Mouse (Mus musculus) midbrain, embryonic 11.5 days (tissue): ENCODE measurements around the gene Kansl2. TPM values are rescaled to one million over a fixed set of nuclear protein-coding genes. Genes with fewer than 3 reads are reported as not detected.

Experiments
- ATAC-seq: fragments of 200-750 bp; cut with Nextera tagmentation; 2 replicates; pipeline ENCODE4 v1.8.0; 2017; ENCODE audit warnings: moderate TSS enrichment, moderate library complexity; ENCODE audit not compliant: low FRiP score
- DNase-seq: peaks from one replicate; pipeline ENCODE4 v3.0.0; 2015; ENCODE audit warnings: low spot score; ENCODE audit errors: missing footprints
- H3K27ac ChIP-seq: fragments of 300-500 bp; sonication (generic); 2 replicates; pipeline ENCODE4 v1.5.1; 2014; ENCODE audit warnings: low read depth, low read length
- H3K27me3 ChIP-seq: fragments of 300-500 bp; sonication (generic); 2 replicates; pipeline ENCODE4 v1.6.1; 2014; ENCODE audit warnings: mild to moderate bottlenecking, low read length, moderate library complexity, mixed read lengths; ENCODE audit not compliant: control insufficient read depth, insufficient read depth
- H3K36me3 ChIP-seq: fragments of 300-500 bp; sonication (generic); 2 replicates; pipeline ENCODE4 v1.6.1; 2014; ENCODE audit warnings: mild to moderate bottlenecking, low read length, moderate library complexity, mixed read lengths; ENCODE audit not compliant: control insufficient read depth, insufficient read depth
- H3K4me1 ChIP-seq: fragments of 300-500 bp; sonication (generic); 2 replicates; pipeline ENCODE4 v1.6.1; 2014; ENCODE audit warnings: low read length; ENCODE audit not compliant: control insufficient read depth, insufficient read depth
- H3K4me2 ChIP-seq: fragments of 300-500 bp; sonication (generic); 2 replicates; pipeline ENCODE4 v1.6.1; 2014; ENCODE audit warnings: mild to moderate bottlenecking, moderate library complexity
- H3K4me3 ChIP-seq: fragments of 300-500 bp; sonication (generic); 2 replicates; pipeline ENCODE4 v1.5.1; 2014; ENCODE audit warnings: low read depth, low read length
- H3K9ac ChIP-seq: fragments of 300-500 bp; sonication (generic); 2 replicates; pipeline ENCODE4 v1.6.1; 2014; ENCODE audit warnings: low read length
- H3K9me3 ChIP-seq: fragments of 300-500 bp; sonication (generic); 2 replicates; pipeline ENCODE4 v1.6.1; 2016; ENCODE audit warnings: low read length; ENCODE audit not compliant: control insufficient read depth
- WGBS: fragments of 180-500 bp; shearing (Covaris S2); extraction: QIAGEN DNeasy Blood & Tissue Kit; methylation state at CpG from one replicate; pipeline ENCODE4 v1.1.7; 2014; 5-methylcytosine and 5-hydroxymethylcytosine counted together
- polyA plus RNA-seq: library from polyadenylated mRNA; unstranded; fragments of >200 nt; fragmentation: Nextera tagmentation; extraction: Ambion mirVana; gene quantifications from 2 replicates; pipeline ENCODE4 v1.2.1, GENCODE M21; 2014

The Kansl2 gene
- polyA plus RNA-seq, 1 experiment from 2014 or later: 140 TPM

DNA sequence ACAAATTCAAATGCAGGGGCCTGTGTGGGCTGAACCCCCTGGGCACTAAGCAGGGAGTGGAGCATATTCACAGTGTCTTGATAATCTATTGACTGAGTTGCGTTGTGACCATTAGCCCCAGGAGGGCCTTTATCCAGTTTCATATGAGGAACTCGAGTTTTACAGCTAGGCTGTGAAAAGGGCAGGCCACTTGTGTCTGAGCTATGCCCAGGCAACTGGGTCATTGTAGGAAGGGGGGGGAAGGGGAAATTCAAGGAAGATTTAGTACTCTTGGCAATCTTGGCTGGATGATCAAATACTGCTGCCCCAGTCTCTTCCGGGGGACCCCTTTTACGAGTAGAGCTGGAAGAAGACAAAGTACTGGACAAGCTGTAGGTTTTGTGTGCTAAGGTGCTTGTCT, 9.3 kb upstream of the Kansl2 start:
- DNase-seq (no peak), ATAC-seq (no peak)
- Histone ChIP-seq H3K4me2 (no peak overlapping the region), H3K4me1 (no peaks in the 10 kb centered on the region), H3K4me3 (no peak overlapping the region), H3K9me3 (no peaks in the 10 kb centered on the region), H3K27ac (no peak overlapping the region), H3K27me3 (no peaks in the 10 kb centered on the region), H3K9ac (no peak overlapping the region), H3K36me3 (peaks cover 15% of the 10 kb centered on the region)
- 92% methylated on average over 4 of the region's 4 CpGs for WGBS

DNA sequence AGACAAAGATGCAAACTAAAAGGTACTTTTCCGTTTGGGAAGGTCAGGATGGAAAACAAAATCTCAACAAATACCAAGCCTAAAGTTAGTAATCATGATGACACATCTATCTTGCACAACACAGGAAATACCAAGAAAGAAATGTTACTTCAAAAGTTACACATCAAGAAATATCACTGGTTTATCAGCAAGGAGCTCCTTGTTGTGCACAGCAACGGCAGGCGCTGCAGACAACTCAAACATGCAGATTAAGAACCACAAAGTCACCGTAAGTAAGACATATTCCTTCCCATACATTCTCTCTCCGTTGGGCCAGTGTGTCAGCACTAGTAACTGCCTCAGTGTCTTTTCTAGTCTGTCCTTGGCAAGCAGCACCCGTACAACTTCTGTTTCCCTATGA, 7.0 kb upstream of the Kansl2 start:
- Histone ChIP-seq H3K4me3 (no peak overlapping the region), H3K9me3 (no peaks in the 10 kb centered on the region), H3K27ac (no peak overlapping the region), H3K9ac (no peak overlapping the region), H3K27me3 (no peaks in the 10 kb centered on the region), H3K4me1 (no peaks in the 10 kb centered on the region), H3K36me3 (peaks cover 15% of the 10 kb centered on the region), H3K4me2 (no peak overlapping the region)
- ATAC-seq (no peak), DNase-seq (no peak)
- 91% methylated on average over 6 of the region's 6 CpGs for WGBS

DNA sequence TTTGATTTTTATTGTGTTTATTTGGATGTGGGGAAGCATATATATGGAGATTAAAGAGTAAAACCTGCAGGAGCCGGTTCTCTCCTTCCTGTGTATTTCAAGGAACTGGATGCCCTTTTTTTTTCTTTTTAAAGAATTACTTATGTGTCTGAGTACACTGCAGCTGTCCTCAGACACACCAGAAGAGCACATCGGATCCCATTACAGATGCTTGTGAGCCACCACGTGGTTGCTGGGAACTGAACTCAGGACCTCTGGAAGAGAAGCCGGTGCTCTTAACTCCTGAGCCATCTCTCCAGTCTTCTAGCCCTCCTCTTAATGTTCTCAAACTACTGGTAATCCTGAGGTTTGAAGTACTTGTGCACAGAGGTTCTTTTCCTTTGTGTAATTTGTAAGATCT, 3.9 kb upstream of the Kansl2 start:
- H3K4me3 ChIP-seq: no peak overlapping the region
- no peaks in the 10 kb centered on the region for H3K9me3 ChIP-seq
- no peak for ATAC-seq
- no peak overlapping the region for H3K9ac ChIP-seq
- no peak overlapping the region for H3K4me2 ChIP-seq
- WGBS: 83% methylated on average over 4 of the region's 4 CpGs
- peaks cover 4% of the 10 kb centered on the region; the same call in 1 of the 2 replicates for H3K36me3 ChIP-seq
- no peaks in the 10 kb centered on the region; the same call in 1 of the 2 replicates for H3K4me1 ChIP-seq
- DNase-seq: no peak
- H3K27ac ChIP-seq: no peak overlapping the region
- no peaks in the 10 kb centered on the region for H3K27me3 ChIP-seq

DNA sequence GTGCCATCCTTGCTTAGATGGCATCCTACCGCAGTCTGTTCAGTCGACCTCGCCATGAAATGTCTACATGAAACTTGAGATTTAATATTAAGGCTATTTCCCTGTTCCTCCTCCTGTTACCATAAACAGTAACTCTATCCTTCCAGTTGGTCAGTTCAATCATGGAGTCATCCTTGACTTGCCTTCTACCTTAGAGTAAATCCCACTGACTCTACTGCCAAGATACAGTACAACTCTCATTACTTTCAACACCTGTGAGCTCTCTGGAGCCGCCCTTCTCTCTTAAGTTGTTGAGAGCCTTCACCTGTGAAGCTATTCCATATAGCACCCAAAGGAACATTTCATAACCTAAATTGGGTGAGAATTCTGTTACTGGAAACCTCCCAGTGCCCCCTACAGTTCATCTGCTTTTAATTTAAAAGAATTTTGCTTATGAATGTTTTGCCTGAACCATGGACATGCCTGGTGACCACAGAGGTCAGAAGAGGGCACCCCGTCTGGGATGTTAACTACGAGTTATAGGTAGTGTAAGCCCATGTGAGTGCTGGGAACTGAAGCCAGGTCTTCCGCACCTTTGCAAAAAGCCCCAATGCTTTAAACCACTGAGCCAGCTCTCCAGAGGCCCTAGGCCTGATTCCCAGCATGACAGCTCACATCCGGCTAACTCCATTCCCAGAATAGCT, 2.9 kb upstream of the Kansl2 start:
- ATAC-seq (no peak), DNase-seq (no peak)
- WGBS: 91% methylated on average over 8 of the region's 8 CpGs
- Histone ChIP-seq H3K27me3 (no peaks in the 10 kb centered on the region), H3K36me3 (0 out of 2 replicates have a peak, but pooled peaks cover 1% of the 10 kb centered on the region), H3K4me3 (no peak overlapping the region), H3K9ac (no peak overlapping the region), H3K9me3 (no peaks in the 10 kb centered on the region), H3K4me1 (peaks cover 8% of the 10 kb centered on the region), H3K27ac (no peak overlapping the region), H3K4me2 (no peak overlapping the region)

DNA sequence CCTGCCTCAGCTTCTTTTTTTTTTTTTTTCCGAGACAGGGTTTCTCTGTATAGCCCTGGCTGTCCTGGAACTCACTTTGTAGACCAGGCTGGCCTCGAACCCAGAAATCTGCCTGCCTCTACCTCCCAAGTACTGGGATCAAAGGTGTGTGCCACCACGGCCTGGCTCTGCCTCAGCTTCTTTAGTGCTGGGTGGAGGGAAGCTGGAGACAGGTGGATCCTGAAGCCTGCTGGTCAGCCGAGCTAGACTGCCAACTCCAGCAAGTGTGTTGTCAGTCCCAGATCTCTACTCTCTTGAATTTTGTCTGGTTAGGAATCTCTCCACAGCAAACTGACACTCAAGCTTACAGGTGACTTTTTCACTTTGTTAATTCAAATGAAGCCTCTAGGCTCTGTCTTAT, 1.9 kb upstream of the Kansl2 start:
- Histone ChIP-seq H3K4me1 (peaks cover 8% of the 10 kb centered on the region), H3K9ac (no peak overlapping the region), H3K27ac (no peak overlapping the region), H3K4me3 (no peak overlapping the region), H3K27me3 (no peaks in the 10 kb centered on the region), H3K4me2 (no peak overlapping the region), H3K9me3 (no peaks in the 10 kb centered on the region), H3K36me3 (peaks cover 5% of the 10 kb centered on the region)
- no peak for ATAC-seq
- no peak for DNase-seq
- 90% methylated on average over 4 of the region's 4 CpGs for WGBS

DNA sequence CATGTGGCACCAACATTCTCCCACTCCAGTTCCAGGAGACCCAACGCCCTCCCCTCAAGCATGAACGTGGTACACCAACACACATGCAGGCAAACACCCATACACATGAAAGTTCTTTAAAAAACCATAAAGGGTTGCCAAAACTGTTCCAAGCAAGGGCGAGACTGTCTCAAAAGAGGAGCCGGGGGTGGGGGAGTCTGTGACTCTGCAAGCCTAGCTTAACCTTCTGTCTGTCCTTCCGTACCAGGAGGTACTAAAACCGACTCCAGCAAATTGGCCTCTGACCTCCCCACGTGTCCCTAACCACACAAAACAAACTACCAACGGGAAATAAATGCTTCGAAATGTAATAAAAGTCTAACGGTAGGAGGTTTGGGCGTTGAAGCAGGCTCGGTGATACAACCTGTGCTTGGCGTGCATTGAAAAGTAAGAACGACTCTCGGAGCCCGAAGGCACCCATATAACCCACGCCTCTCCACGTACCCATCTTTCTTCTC, 981 bp downstream of the Kansl2 start:
- DNase-seq: peak; percentile 90
- 1% methylated on average over 18 of the region's 18 CpGs for WGBS
- H3K27me3 ChIP-seq: no peaks in the 10 kb centered on the region
- H3K9ac ChIP-seq: peak overlapping the region; percentile 98
- peaks cover 19% of the 10 kb centered on the region for H3K36me3 ChIP-seq
- H3K4me2 ChIP-seq: peak overlapping the region; percentile 92
- H3K9me3 ChIP-seq: no peaks in the 10 kb centered on the region
- no peak for ATAC-seq
- peaks cover 8% of the 10 kb centered on the region for H3K4me1 ChIP-seq
- no peak overlapping the region for H3K27ac ChIP-seq
- peak overlapping the region; percentile 84 for H3K4me3 ChIP-seq

DNA sequence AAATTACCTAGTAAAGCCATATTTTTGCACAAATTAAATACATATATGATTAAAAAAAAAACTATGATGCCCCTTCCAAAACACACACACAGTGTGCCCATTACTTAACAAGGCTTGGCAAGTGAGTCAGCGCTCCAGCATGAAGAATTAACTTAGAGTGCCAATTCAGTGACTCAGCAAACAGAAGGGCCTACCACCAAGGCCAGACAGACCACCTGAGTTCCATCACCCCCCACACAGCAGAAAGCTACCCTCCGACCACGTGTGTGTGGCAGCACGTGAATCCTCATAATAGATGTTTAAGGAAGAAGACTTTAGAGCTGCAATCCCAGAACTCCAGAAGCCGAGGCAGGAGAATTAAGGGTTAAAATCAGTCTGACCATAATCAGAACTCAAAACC, 1.8 kb downstream of the Kansl2 start:
- peak overlapping the region; percentile 84 for H3K4me3 ChIP-seq
- ATAC-seq (no peak), DNase-seq (no peak)
- peak overlapping the region; percentile 98 for H3K9ac ChIP-seq
- peaks cover 26% of the 10 kb centered on the region for H3K36me3 ChIP-seq
- no peaks in the 10 kb centered on the region for H3K9me3 ChIP-seq
- WGBS: 53% methylated on average over 5 of the region's 5 CpGs
- peak overlapping the region; percentile 92 for H3K4me2 ChIP-seq
- H3K27me3 ChIP-seq: no peaks in the 10 kb centered on the region
- peaks cover 8% of the 10 kb centered on the region for H3K4me1 ChIP-seq
- no peak overlapping the region for H3K27ac ChIP-seq

DNA sequence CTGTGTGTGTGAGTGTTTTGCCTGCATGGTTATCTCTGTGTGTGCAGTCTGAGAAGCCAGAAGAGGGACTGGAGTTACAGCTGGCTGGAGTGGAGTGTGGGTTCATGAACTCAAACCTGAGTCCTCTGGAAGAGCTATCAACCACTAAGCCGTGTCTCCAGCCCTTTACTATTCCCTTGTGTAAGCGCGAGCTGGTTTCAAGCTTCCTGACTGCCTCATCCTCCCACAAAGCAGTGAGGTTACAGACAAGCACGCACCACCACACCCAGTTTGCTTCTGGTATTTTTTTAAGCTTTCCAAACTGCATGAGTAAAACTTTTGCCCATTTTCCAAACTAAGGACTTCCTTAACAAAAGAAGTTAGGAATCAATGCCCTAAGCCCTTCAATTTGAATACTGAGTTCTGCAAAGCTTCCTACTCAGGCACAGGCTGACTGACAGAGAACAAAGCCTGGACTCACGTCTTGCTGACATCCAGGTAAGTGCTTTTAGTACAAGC, 5.9 kb downstream of the Kansl2 start:
- Histone ChIP-seq H3K36me3 (peaks cover 38% of the 10 kb centered on the region), H3K9me3 (no peaks in the 10 kb centered on the region), H3K27me3 (no peaks in the 10 kb centered on the region), H3K9ac (no peak overlapping the region), H3K27ac (no peak overlapping the region), H3K4me1 (peaks cover 8% of the 10 kb centered on the region), H3K4me3 (no peak overlapping the region), H3K4me2 (no peak overlapping the region)
- WGBS: 93% methylated on average over 5 of the region's 5 CpGs
- ATAC-seq (no peak), DNase-seq (no peak)

DNA sequence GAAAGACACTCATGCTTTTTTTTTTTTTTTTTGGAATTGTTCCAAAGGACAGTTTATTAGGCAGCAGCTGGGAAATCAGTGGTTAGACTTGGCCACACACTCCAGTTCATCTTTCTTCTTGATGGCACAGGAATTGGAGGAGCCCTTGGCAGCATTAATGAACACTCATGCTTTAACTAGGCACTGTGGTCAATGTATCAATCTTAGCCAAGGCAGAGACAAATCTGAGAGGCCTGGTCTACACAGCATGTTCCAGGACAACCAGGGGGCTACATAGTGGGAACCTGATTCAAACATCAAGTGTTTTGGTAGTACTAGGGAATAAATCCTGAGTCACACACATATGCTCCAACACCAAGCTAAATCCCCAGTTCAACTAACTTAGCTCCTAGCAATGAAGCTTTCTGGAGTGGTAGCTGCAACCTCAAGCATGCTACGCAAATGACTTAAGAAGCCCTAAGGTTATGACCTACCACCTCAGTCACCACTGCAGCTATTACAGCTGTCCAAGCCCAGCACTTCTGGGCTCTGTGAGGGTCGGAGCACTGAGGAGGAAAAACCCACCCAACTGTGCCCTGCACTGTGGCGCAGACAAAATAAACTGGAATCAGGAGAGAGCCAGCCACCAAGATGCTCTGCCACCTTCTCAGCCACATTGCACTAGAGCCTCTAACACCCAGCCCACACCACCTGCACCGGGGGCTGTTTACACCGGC, 6.8 kb downstream of the Kansl2 start:
- peaks cover 47% of the 10 kb centered on the region for H3K36me3 ChIP-seq
- H3K4me3 ChIP-seq: no peak overlapping the region
- no peaks in the 10 kb centered on the region for H3K27me3 ChIP-seq
- H3K9me3 ChIP-seq: no peaks in the 10 kb centered on the region
- ATAC-seq (no peak), DNase-seq (no peak)
- H3K4me1 ChIP-seq: peaks cover 1% of the 10 kb centered on the region
- no peak overlapping the region for H3K9ac ChIP-seq
- no peak overlapping the region for H3K4me2 ChIP-seq
- 94% methylated on average over 5 of the region's 5 CpGs for WGBS
- no peak overlapping the region for H3K27ac ChIP-seq
